Mouse (Mus musculus): Measurements from ENCODE around the gene Meltf. TPM values are rescaled to one million over a fixed set of nuclear protein-coding genes. Genes with fewer than 3 reads are reported as not detected.

The Meltf gene
- polyA plus RNA-seq, 1 experiment from 2014 or later, result not detected

GRCm38 (mm10) chr16:31878052-31878451, 558 bp upstream of the Meltf start:
- Histone ChIP-seq H3K4me3 (ENCODE audit: low read depth, low read length) (no peak overlapping the region), H3K4me2 (ENCODE audit: low read depth, low read length) (no peak overlapping the region), H3K4me1 (ENCODE audit: control insufficient read depth, insufficient read depth, low read length) (no peaks in the 10 kb centered on the region), H3K9me3 (replicated peaks; ENCODE audit: control insufficient read depth, low read length) (no peaks in the 10 kb centered on the region), H3K27ac (replicated peaks; ENCODE audit: low read depth, low read length) (no peak overlapping the region), H3K9ac (replicated peaks; ENCODE audit: low read length) (no peak overlapping the region), H3K27me3 (ENCODE audit: control insufficient read depth, insufficient read depth, low read length) (no peaks in the 10 kb centered on the region), H3K36me3 (replicated peaks; ENCODE audit: control insufficient read depth, insufficient read depth, low read depth, low read length) (no peaks in the 10 kb centered on the region)
- WGBS, result 67% methylated on average over 6 of the region's 6 CpGs
- no peak for DNase-seq (ENCODE audit: low spot score)
- ATAC-seq (replicated peaks; ENCODE audit: insufficient number of reproducible peaks, low FRiP score, low TSS enrichment, low read depth), result no peak

- Histone ChIP-seq H3K9me3 (replicated peaks; ENCODE audit: control insufficient read depth, low read length) (no peaks in the 10 kb centered on the region), H3K4me1 (ENCODE audit: control insufficient read depth, insufficient read depth, low read length) (no peaks in the 10 kb centered on the region), H3K27ac (replicated peaks; ENCODE audit: low read depth, low read length) (no peak overlapping the region), H3K27me3 (ENCODE audit: control insufficient read depth, insufficient read depth, low read length) (no peaks in the 10 kb centered on the region), H3K4me3 (ENCODE audit: low read depth, low read length) (no peak overlapping the region), H3K36me3 (replicated peaks; ENCODE audit: control insufficient read depth, insufficient read depth, low read depth, low read length) (no peaks in the 10 kb centered on the region), H3K4me2 (ENCODE audit: low read depth, low read length) (no peak overlapping the region), H3K9ac (replicated peaks; ENCODE audit: low read length) (no peak overlapping the region)
- WGBS, result 81% methylated on average over 8 of the region's 8 CpGs
- ATAC-seq (replicated peaks; ENCODE audit: insufficient number of reproducible peaks, low FRiP score, low TSS enrichment, low read depth) (no peak), DNase-seq (ENCODE audit: low spot score) (no peak)
Measured at GRCm38 (mm10) chr16:31880146-31880840, 1.7 kb downstream of the Meltf start.

- Histone ChIP-seq H3K36me3 (replicated peaks; ENCODE audit: control insufficient read depth, insufficient read depth, low read depth, low read length) (no peaks in the 10 kb centered on the region), H3K27ac (replicated peaks; ENCODE audit: low read depth, low read length) (no peak overlapping the region), H3K9ac (replicated peaks; ENCODE audit: low read length) (no peak overlapping the region), H3K4me1 (ENCODE audit: control insufficient read depth, insufficient read depth, low read length) (no peaks in the 10 kb centered on the region), H3K4me2 (ENCODE audit: low read depth, low read length) (no peak overlapping the region), H3K27me3 (ENCODE audit: control insufficient read depth, insufficient read depth, low read length) (no peaks in the 10 kb centered on the region), H3K4me3 (ENCODE audit: low read depth, low read length) (no peak overlapping the region), H3K9me3 (replicated peaks; ENCODE audit: control insufficient read depth, low read length) (no peaks in the 10 kb centered on the region)
- ATAC-seq (replicated peaks; ENCODE audit: insufficient number of reproducible peaks, low FRiP score, low TSS enrichment, low read depth), result no peak
- WGBS, result 65% methylated on average over 9 of the region's 9 CpGs
- DNase-seq (ENCODE audit: low spot score), result no peak
Measured at GRCm38 (mm10) chr16:31882381-31882908, 3.8 kb downstream of the Meltf start.

- whole genome bisulfite sequencing, result 76% methylated on average over 14 of the region's 14 CpGs
- Histone ChIP-seq H3K27ac (replicated peaks; ENCODE audit: low read depth, low read length) (no peak overlapping the region), H3K9ac (replicated peaks; ENCODE audit: low read length) (no peak overlapping the region), H3K4me3 (ENCODE audit: low read depth, low read length) (no peak overlapping the region), H3K36me3 (replicated peaks; ENCODE audit: control insufficient read depth, insufficient read depth, low read depth, low read length) (no peaks in the 10 kb centered on the region), H3K27me3 (ENCODE audit: control insufficient read depth, insufficient read depth, low read length) (no peaks in the 10 kb centered on the region), H3K9me3 (replicated peaks; ENCODE audit: control insufficient read depth, low read length) (no peaks in the 10 kb centered on the region), H3K4me1 (ENCODE audit: control insufficient read depth, insufficient read depth, low read length) (no peaks in the 10 kb centered on the region), H3K4me2 (ENCODE audit: low read depth, low read length) (peak overlapping the region; percentile 10; the same call in 1 of the 2 replicates)
- ATAC-seq (replicated peaks; ENCODE audit: insufficient number of reproducible peaks, low FRiP score, low TSS enrichment, low read depth) (no peak), DNase-seq (ENCODE audit: low spot score) (no peak)
Measured at GRCm38 (mm10) chr16:31883302-31883701, 4.7 kb downstream of the Meltf start.

GRCm38 (mm10) chr16:31883902-31884301, 5.3 kb downstream of the Meltf start:
- no peaks in the 10 kb centered on the region for H3K4me1 ChIP-seq (ENCODE audit: control insufficient read depth, insufficient read depth, low read length)
- H3K9me3 ChIP-seq (replicated peaks; ENCODE audit: control insufficient read depth, low read length), result no peaks in the 10 kb centered on the region
- ATAC-seq (replicated peaks; ENCODE audit: insufficient number of reproducible peaks, low FRiP score, low TSS enrichment, low read depth), result peak; percentile 61; the same call in 1 of the 2 replicates
- peak; percentile 36 for DNase-seq (ENCODE audit: low spot score)
- WGBS, result 10% methylated on average over 6 of the region's 6 CpGs
- no peaks in the 10 kb centered on the region for H3K36me3 ChIP-seq (replicated peaks; ENCODE audit: control insufficient read depth, insufficient read depth, low read depth, low read length)
- H3K4me3 ChIP-seq (ENCODE audit: low read depth, low read length), result no peak overlapping the region
- H3K27ac ChIP-seq (replicated peaks; ENCODE audit: low read depth, low read length), result no peak overlapping the region
- no peak overlapping the region for H3K4me2 ChIP-seq (ENCODE audit: low read depth, low read length)
- no peak overlapping the region for H3K9ac ChIP-seq (replicated peaks; ENCODE audit: low read length)
- H3K27me3 ChIP-seq (ENCODE audit: control insufficient read depth, insufficient read depth, low read length), result no peaks in the 10 kb centered on the region

- H3K4me3 ChIP-seq (ENCODE audit: low read depth, low read length), result no peak overlapping the region
- H3K27ac ChIP-seq (replicated peaks; ENCODE audit: low read depth, low read length), result no peak overlapping the region
- no peaks in the 10 kb centered on the region for H3K36me3 ChIP-seq (replicated peaks; ENCODE audit: control insufficient read depth, insufficient read depth, low read depth, low read length)
- no peaks in the 10 kb centered on the region for H3K4me1 ChIP-seq (ENCODE audit: control insufficient read depth, insufficient read depth, low read length)
- H3K27me3 ChIP-seq (ENCODE audit: control insufficient read depth, insufficient read depth, low read length), result no peaks in the 10 kb centered on the region
- ATAC-seq (replicated peaks; ENCODE audit: insufficient number of reproducible peaks, low FRiP score, low TSS enrichment, low read depth), result no peak
- H3K4me2 ChIP-seq (ENCODE audit: low read depth, low read length), result no peak overlapping the region
- WGBS, result 78% methylated on average over 7 of the region's 7 CpGs
- no peaks in the 10 kb centered on the region for H3K9me3 ChIP-seq (replicated peaks; ENCODE audit: control insufficient read depth, low read length)
- no peak overlapping the region for H3K9ac ChIP-seq (replicated peaks; ENCODE audit: low read length)
- DNase-seq (ENCODE audit: low spot score), result no peak
Measured at GRCm38 (mm10) chr16:31890907-31891306, 12.3 kb downstream of the Meltf start.

GRCm38 (mm10) chr16:31893396-31894141, 15.0 kb downstream of the Meltf start:
- ATAC-seq (replicated peaks; ENCODE audit: insufficient number of reproducible peaks, low FRiP score, low TSS enrichment, low read depth) (no peak), DNase-seq (ENCODE audit: low spot score) (no peak)
- Histone ChIP-seq H3K4me2 (ENCODE audit: low read depth, low read length) (no peak overlapping the region), H3K9ac (replicated peaks; ENCODE audit: low read length) (no peak overlapping the region), H3K27me3 (ENCODE audit: control insufficient read depth, insufficient read depth, low read length) (no peaks in the 10 kb centered on the region; the same call in 1 of the 2 replicates), H3K36me3 (replicated peaks; ENCODE audit: control insufficient read depth, insufficient read depth, low read depth, low read length) (no peaks in the 10 kb centered on the region), H3K4me1 (ENCODE audit: control insufficient read depth, insufficient read depth, low read length) (no peaks in the 10 kb centered on the region), H3K9me3 (replicated peaks; ENCODE audit: control insufficient read depth, low read length) (no peaks in the 10 kb centered on the region), H3K27ac (replicated peaks; ENCODE audit: low read depth, low read length) (no peak overlapping the region), H3K4me3 (ENCODE audit: low read depth, low read length) (no peak overlapping the region)
- WGBS, result 52% methylated on average over 5 of the region's 5 CpGs
